Mouse (Mus musculus): ENCODE measurements around the gene Bfsp1. TPM values are rescaled to one million over a fixed set of nuclear protein-coding genes. Genes with fewer than 3 reads are reported as not detected.

Bfsp1 gene
- polyA plus RNA-seq, 1 experiment from 2014 or later: 1.1 TPM

DNA sequence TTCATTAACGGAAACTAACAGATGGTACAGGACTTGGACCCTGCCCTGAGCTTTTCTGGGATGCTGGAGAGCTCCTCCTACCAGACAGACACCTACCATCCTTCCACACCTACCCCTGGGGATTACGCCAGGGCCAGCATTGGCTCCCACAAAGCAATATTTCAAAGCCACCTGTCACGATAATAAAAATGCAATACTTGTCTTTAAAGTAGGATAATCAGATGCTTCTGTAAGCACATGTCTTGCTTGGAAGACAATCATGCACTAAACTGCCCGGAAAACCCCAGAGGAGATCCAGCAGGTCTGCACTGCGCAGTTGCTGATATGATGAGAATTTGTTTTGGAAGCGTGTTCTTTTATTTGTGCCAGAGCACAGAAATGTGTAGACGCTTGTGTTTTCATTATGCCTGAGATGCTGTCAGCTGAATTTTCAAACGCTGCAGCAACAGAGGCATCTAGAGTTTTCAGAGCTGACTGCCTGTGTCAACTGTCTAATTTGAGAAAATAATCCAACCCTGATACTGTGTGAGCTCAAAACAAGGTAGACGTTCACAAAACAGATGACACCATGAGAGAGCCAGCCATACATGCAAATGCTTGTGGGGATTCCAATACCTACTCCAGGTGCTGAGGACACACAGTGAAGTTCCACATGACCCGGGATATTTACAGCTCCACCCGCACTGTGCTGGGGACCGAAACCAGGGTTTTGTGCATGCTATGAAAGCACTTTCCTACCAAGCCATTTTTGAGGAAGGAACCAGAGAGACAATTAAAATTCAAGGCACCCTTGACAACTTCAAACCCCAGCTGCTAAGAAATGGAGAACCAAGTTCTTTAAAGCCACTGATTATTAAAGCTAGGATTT is 11.4 kb downstream of the Bfsp1 start:
- 0 out of 2 replicates have a peak, but pooled peaks cover 4% of the 10 kb centered on the region for H3K4me1 ChIP-seq (replicated peaks)
- no peaks in the 10 kb centered on the region for H3K36me3 ChIP-seq
- ATAC-seq (ENCODE audit: low read depth): no peak
- H3K9ac ChIP-seq: no peak overlapping the region
- no peaks in the 10 kb centered on the region for H3K27me3 ChIP-seq
- H3K27ac ChIP-seq (replicated peaks): no peak overlapping the region
- 80% methylated on average over 12 of the region's 12 CpGs for WGBS
- no peak overlapping the region for H3K4me3 ChIP-seq
- H3K4me2 ChIP-seq: no peak overlapping the region
- H3K9me3 ChIP-seq: no peaks in the 10 kb centered on the region

DNA sequence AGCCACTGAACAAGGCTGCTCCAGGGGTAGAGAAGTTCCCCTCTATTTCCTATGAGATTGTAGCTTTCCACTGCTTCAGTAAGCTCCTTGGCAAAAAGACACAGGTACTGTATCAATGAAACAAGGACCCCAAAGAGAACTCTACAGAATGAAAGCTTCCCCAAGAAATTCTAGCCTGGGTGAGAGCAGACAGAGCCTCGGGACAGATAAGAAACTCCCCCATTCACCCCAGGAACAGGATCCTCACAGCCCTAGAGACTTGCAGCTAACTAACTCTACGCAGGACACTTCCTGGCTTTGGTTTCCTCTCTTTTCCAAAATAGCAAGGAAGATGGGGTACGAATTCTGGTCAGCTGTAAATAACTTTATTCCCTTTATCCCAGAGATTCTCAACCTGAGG is 15.7 kb downstream of the Bfsp1 start:
- no peaks in the 10 kb centered on the region for H3K36me3 ChIP-seq
- H3K9ac ChIP-seq: no peak overlapping the region
- H3K27me3 ChIP-seq: no peaks in the 10 kb centered on the region
- H3K4me1 ChIP-seq (replicated peaks): 0 out of 2 replicates have a peak, but pooled peaks cover 4% of the 10 kb centered on the region
- H3K9me3 ChIP-seq: no peaks in the 10 kb centered on the region
- H3K4me3 ChIP-seq: no peak overlapping the region
- H3K4me2 ChIP-seq: no peak overlapping the region
- WGBS: 89% methylated on average over 3 of the region's 3 CpGs
- no peak overlapping the region for H3K27ac ChIP-seq (replicated peaks)
- ATAC-seq (ENCODE audit: low read depth): no peak

DNA sequence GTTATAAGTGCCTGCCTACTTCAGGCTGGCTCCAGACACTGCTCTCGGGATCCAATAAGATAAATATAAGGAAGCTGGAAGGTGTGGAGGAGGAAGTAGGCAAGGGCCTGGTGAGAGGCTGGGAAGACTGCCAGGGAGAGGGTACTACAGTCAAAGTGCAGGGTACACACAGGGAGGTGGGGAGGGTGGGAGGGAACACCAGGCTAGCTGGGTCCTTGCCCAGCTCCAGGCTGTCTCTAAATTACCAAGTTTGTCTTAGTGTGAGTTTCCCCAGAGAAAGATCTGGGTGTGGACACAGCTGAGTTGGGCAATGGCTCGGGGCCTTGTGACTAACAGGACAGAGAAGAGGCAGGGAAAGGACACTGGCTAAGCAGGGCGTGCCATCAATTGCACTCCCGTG is 16.2 kb downstream of the Bfsp1 start:
- 79% methylated on average over 4 of the region's 4 CpGs for WGBS

DNA sequence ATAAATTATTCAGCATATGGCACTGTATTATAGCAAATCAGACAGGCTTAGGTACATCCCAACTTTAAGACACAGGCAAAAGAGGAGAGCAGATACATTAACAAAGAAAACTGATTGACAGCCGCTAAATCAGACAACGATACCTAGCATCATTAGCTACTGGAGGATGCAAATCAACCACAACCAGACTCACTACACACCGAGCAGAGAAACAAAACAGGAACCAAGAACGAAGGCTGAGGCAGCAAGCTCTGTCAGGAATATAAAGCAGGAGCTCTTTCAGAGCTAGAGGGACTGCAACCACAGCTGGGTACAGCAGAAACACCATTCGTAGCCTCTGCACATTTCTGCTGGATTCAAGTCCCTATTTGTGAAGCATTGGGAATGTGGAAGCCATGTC is 18.2 kb downstream of the Bfsp1 start:
- Histone ChIP-seq H3K4me3 (no peak overlapping the region), H3K4me2 (no peak overlapping the region), H3K9me3 (no peaks in the 10 kb centered on the region), H3K27ac (replicated peaks) (no peak overlapping the region), H3K36me3 (no peaks in the 10 kb centered on the region), H3K9ac (no peak overlapping the region), H3K27me3 (no peaks in the 10 kb centered on the region), H3K4me1 (replicated peaks) (no peaks in the 10 kb centered on the region)
- no peak for ATAC-seq (ENCODE audit: low read depth)
- WGBS: 83% methylated on average over 5 of the region's 5 CpGs

More for the DNA sequence above, 16.2 kb downstream of the Bfsp1 start:
- H3K27me3 ChIP-seq: no peaks in the 10 kb centered on the region
- 0 out of 2 replicates have a peak, but pooled peaks cover 4% of the 10 kb centered on the region for H3K4me1 ChIP-seq (replicated peaks)
- H3K36me3 ChIP-seq: no peaks in the 10 kb centered on the region
- ATAC-seq (ENCODE audit: low read depth): no peak
- no peaks in the 10 kb centered on the region for H3K9me3 ChIP-seq
- H3K27ac ChIP-seq (replicated peaks): no peak overlapping the region
- no peak overlapping the region for H3K9ac ChIP-seq
- H3K4me2 ChIP-seq: no peak overlapping the region
- no peak overlapping the region for H3K4me3 ChIP-seq

DNA sequence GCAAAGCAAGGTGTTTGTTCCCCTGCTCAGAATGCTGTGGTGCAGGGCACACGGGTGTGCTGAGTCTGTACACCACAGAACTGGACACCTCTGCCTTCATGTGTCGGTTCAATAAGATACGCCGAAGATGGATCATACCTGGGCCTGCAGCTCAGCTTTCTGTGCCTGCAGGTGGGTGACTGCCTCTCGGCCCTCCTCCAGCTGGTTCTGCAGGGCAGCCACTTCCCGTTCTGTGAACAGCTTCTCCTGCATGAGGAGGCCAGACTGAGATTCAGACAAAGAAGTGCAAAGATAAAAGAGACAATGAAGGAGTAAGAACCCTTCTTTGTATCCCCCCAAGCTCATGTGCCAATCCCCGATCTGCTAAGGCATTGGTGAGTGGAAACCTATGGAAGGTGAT is 21.4 kb downstream of the Bfsp1 start:
- no peak for ATAC-seq (ENCODE audit: low read depth)
- no peak overlapping the region for H3K4me3 ChIP-seq
- H3K9ac ChIP-seq: no peak overlapping the region
- no peak overlapping the region for H3K27ac ChIP-seq (replicated peaks)
- no peaks in the 10 kb centered on the region for H3K27me3 ChIP-seq
- H3K9me3 ChIP-seq: no peaks in the 10 kb centered on the region
- no peaks in the 10 kb centered on the region for H3K36me3 ChIP-seq
- WGBS: 82% methylated on average over 7 of the region's 7 CpGs
- H3K4me1 ChIP-seq (replicated peaks): peaks cover 3% of the 10 kb centered on the region; the same call in 1 of the 2 replicates
- H3K4me2 ChIP-seq: no peak overlapping the region

DNA sequence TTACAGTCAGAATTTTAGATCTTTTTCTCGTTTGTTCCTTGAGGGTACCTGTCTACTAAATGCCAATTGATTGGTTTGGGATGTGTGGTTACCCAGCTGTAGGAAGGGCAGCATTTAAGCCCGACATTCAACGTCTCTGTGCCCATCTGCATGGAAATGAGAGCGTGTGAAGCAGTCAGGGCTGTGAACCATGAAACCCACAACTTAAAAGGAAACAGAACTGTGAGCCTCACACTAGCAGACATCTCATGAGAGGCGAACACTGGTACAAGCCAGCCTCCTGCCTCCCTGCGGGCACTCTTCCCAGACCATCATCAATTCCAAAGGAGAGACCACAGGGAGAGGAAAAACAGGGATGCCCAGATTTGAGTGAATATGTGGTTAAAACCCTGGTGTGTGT is 22.1 kb downstream of the Bfsp1 start:
- H3K9ac ChIP-seq: no peak overlapping the region
- no peaks in the 10 kb centered on the region for H3K27me3 ChIP-seq
- H3K4me3 ChIP-seq: no peak overlapping the region
- ATAC-seq (ENCODE audit: low read depth): no peak
- peaks cover 3% of the 10 kb centered on the region; the same call in 1 of the 2 replicates for H3K4me1 ChIP-seq (replicated peaks)
- WGBS: 73% methylated on average over 6 of the region's 6 CpGs
- no peaks in the 10 kb centered on the region for H3K36me3 ChIP-seq
- no peak overlapping the region for H3K27ac ChIP-seq (replicated peaks)
- no peak overlapping the region for H3K4me2 ChIP-seq
- no peaks in the 10 kb centered on the region for H3K9me3 ChIP-seq

DNA sequence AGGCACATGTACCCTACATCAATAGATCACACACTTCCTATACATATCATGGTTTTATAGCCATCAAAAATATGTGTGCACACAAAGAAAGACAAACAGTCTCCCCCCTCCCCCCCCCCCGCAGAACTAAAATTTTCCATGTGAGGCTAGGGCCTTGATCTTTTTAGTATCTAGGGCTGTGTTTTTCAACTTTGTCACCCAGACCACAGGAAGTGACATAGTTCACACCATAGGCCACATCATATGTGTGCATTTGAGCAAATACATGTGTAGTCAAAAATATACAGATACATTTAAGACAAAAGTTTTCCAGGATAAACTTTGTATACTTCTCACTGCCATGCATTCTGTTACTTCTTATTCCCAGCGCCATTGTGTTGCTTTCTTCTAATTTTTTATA is 23.5 kb downstream of the Bfsp1 start:
- Histone ChIP-seq H3K4me1 (replicated peaks) (peaks cover 3% of the 10 kb centered on the region; the same call in 1 of the 2 replicates), H3K27me3 (no peaks in the 10 kb centered on the region), H3K36me3 (no peaks in the 10 kb centered on the region), H3K9ac (no peak overlapping the region), H3K27ac (replicated peaks) (no peak overlapping the region), H3K4me3 (no peak overlapping the region), H3K4me2 (no peak overlapping the region), H3K9me3 (no peaks in the 10 kb centered on the region)
- ATAC-seq (ENCODE audit: low read depth): no peak
- 86% methylated on average over 2 of the region's 2 CpGs for WGBS

DNA sequence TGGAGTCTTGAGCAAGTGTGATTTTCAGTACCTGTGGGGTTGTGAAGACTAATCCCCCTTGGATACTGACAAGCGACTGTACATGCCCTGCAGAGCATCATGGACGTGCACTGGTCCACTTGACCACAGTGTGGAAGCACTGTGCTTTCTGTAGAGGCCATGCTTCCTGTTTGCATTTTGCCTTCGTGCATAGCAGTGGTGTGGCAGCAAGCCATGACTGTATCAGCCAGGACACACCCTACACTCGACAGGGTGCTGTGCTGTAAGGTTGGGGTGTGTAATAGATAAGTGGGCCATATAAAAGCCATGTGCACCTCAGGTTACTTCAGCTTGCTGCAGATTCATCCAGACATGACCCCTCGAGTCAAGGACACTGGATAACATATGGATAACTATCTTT is 24.3 kb downstream of the Bfsp1 start:
- H3K27me3 ChIP-seq: no peaks in the 10 kb centered on the region

DNA sequence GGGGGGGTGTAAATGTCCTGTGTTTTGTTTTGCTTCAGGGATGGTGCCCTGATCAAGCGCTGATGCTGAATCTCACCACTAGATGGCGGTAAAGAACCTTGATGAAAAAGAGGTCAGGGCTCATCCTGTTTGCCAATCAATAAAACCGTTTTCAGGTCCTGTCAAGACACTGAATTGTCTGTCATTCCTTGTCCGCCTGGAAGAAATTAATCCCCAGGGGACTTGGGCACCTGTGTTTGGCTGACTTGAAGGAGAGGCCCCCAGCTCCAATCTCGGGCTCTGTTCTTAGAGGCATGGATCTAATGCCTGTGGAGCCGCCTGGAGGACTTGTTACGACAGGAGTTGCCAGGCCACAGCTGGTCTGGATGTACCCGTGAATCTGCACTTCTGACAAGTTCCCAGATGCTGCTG is 25.7 kb downstream of the Bfsp1 start:
- ATAC-seq (ENCODE audit: low read depth): peak; percentile 75
- no peaks in the 10 kb centered on the region for H3K9me3 ChIP-seq

More for the DNA sequence above, 24.3 kb downstream of the Bfsp1 start:
- no peak overlapping the region for H3K4me3 ChIP-seq
- H3K9me3 ChIP-seq: no peaks in the 10 kb centered on the region
- H3K27ac ChIP-seq (replicated peaks): no peak overlapping the region
- WGBS: 68% methylated on average over 5 of the region's 5 CpGs
- H3K4me2 ChIP-seq: no peak overlapping the region
- H3K9ac ChIP-seq: no peak overlapping the region
- no peak for ATAC-seq (ENCODE audit: low read depth)
- no peaks in the 10 kb centered on the region for H3K36me3 ChIP-seq
- H3K4me1 ChIP-seq (replicated peaks): peaks cover 3% of the 10 kb centered on the region; the same call in 1 of the 2 replicates

DNA sequence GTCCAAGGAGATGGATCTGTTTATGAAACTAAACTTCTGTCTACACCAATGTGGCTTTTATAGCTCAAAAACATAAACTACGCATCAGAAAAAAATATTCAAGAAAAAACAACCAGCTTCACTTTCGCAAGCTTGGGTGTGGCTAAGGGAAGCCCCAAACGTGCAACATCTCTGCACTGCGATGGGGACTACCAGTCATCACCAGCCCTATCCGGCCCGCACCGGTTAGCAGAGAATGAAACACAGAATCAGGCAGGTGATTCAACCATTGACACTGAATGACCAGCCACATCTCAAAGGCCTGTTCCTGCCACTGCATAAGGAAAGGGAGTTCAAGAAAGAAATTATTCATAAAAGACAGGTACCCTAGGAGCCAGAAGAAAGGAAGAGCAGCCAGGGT is 27.2 kb downstream of the Bfsp1 start:
- Histone ChIP-seq H3K36me3 (no peaks in the 10 kb centered on the region), H3K4me1 (replicated peaks) (peaks cover 3% of the 10 kb centered on the region; the same call in 1 of the 2 replicates), H3K4me3 (no peak overlapping the region), H3K27ac (replicated peaks) (no peak overlapping the region), H3K4me2 (no peak overlapping the region), H3K27me3 (no peaks in the 10 kb centered on the region), H3K9me3 (no peaks in the 10 kb centered on the region), H3K9ac (no peak overlapping the region)
- no peak for ATAC-seq (ENCODE audit: low read depth)
- 87% methylated on average over 7 of the region's 7 CpGs for WGBS

More for the DNA sequence above, 25.7 kb downstream of the Bfsp1 start:
- Histone ChIP-seq H3K4me2 (peak overlapping the region; percentile 51), H3K9ac (no peak overlapping the region), H3K27me3 (no peaks in the 10 kb centered on the region), H3K27ac (replicated peaks) (no peak overlapping the region), H3K4me3 (peak overlapping the region; percentile 21; the same call in 1 of the 2 replicates), H3K36me3 (no peaks in the 10 kb centered on the region), H3K4me1 (replicated peaks) (peaks cover 3% of the 10 kb centered on the region; the same call in 1 of the 2 replicates)
- WGBS: under 1% methylated on average over 8 of the region's 8 CpGs

DNA sequence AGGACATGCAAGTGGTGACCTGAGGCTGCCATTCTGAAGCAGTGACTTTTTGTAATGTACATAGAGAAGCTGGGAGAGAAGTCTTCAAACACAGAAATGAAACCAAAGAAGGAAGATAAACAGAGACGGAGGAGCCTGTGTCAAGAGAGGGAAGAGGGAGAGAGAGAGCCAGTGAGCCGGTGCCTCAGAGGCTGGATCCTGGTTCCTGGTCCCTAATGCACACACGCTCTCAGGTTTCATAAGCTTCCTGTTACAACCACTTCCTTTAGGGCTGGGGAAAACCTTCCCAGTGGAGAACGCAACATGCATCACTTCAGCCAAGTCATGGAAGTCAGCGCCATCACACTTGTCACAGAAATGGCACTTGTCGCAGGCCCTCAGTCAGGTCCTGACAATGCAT is 28.9 kb downstream of the Bfsp1 start:
- Histone ChIP-seq H3K4me1 (replicated peaks) (peaks cover 3% of the 10 kb centered on the region; the same call in 1 of the 2 replicates), H3K27ac (replicated peaks) (no peak overlapping the region), H3K27me3 (no peaks in the 10 kb centered on the region), H3K9me3 (no peaks in the 10 kb centered on the region), H3K36me3 (no peaks in the 10 kb centered on the region), H3K4me3 (no peak overlapping the region), H3K4me2 (no peak overlapping the region), H3K9ac (no peak overlapping the region)
- WGBS: 77% methylated on average over 6 of the region's 6 CpGs
- no peak for ATAC-seq (ENCODE audit: low read depth)

DNA sequence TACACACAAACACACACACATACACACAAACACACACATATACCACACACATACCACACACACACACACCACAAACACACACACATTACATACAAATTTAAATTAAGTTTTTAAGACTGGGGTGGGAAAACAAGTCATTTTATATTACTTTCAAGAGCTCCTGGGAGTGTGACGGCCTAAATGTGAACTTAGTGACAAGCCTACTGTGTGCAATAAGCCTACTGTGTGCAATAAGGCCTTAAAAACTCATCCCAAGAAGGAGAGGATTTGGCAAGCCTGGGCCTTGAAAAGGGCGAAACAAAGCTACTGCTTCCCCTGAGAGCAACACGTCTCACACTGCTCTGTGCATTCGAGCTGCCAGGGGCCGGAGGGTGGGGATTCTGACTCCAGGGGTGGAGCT is 30.3 kb downstream of the Bfsp1 start:
- no peaks in the 10 kb centered on the region for H3K27me3 ChIP-seq
- H3K9ac ChIP-seq: no peak overlapping the region
- no peak for ATAC-seq (ENCODE audit: low read depth)
- H3K27ac ChIP-seq (replicated peaks): no peak overlapping the region
- no peak overlapping the region for H3K4me2 ChIP-seq
- peaks cover 3% of the 10 kb centered on the region; the same call in 1 of the 2 replicates for H3K4me1 ChIP-seq (replicated peaks)
- no peaks in the 10 kb centered on the region for H3K9me3 ChIP-seq
- H3K36me3 ChIP-seq: no peaks in the 10 kb centered on the region
- 75% methylated on average over 5 of the region's 5 CpGs for WGBS
- no peak overlapping the region for H3K4me3 ChIP-seq

All from neural tube, embryonic 13.5 days (tissue).